Mouse (Mus musculus) liver, embryonic 14.5 days (tissue): Measurements from ENCODE around the gene Lsamp. TPM values are rescaled to one million over a fixed set of nuclear protein-coding genes. Genes with fewer than 3 reads are reported as not detected.

ENCODE experiments used
- ATAC-seq: fragments of 200-750 bp; cut with Nextera tagmentation; 2 replicates; pipeline ENCODE4 v1.8.0; 2017; ENCODE audit warnings: moderate number of reproducible peaks, mild to moderate bottlenecking, moderate library complexity; ENCODE audit not compliant: insufficient read depth
- DNase-seq, 3 experiments: peaks; one replicate each; pipeline ENCODE4 v3.0.0-alpha.2; 2012 to 2013; ENCODE audit warnings: low read depth in 3 of 3, low spot score in 3 of 3
- H3K27ac ChIP-seq: fragments of 300-500 bp; sonication (generic); 2 replicates; pipeline ENCODE4 v1.5.1; 2014; ENCODE audit warnings: moderate library complexity, mild to moderate bottlenecking, control low read depth, inconsistent platforms
- H3K27me3 ChIP-seq: fragments of 300-500 bp; sonication (generic); 2 replicates; pipeline ENCODE4 v1.6.1; 2014; ENCODE audit warnings: mild to moderate bottlenecking, low read length, moderate library complexity; ENCODE audit not compliant: control insufficient read depth, insufficient read depth
- H3K36me3 ChIP-seq: fragments of 300-500 bp; sonication (generic); replicated peaks from 2 replicates; pipeline ENCODE4 v1.6.1; 2014; ENCODE audit warnings: low read depth; ENCODE audit not compliant: control insufficient read depth, insufficient read depth
- H3K4me1 ChIP-seq, 2 experiments: fragments of 200-500 bp in 1 of 2; fragments of 300-500 bp in 1 of 2; sonication (generic) in 1 of 2; replicated peaks; 2 replicates each; pipeline ENCODE4 v1.6.1; 2012 to 2014; ENCODE audit warnings: antibody characterized with exemption in 1 of 2, inconsistent platforms in 1 of 2, low read length in 1 of 2; ENCODE audit not compliant: control insufficient read depth in 2 of 2, insufficient read depth in 2 of 2
- H3K4me2 ChIP-seq: fragments of 300-500 bp; sonication (generic); 2 replicates; pipeline ENCODE4 v1.6.1; 2014; ENCODE audit warnings: low read depth, mild to moderate bottlenecking, control low read depth, moderate library complexity
- H3K4me3 ChIP-seq, 2 experiments: fragments of 200-500 bp in 1 of 2; fragments of 300-500 bp in 1 of 2; sonication (generic) in 1 of 2; 2 replicates each; pipeline ENCODE4 v1.5.1; 2012 to 2014; ENCODE audit warnings: low read depth in 2 of 2, low read length in 2 of 2, mild to moderate bottlenecking in 2 of 2, control low read depth in 1 of 2, inconsistent platforms in 1 of 2, moderate library complexity in 1 of 2; ENCODE audit not compliant: insufficient read depth in 1 of 2
- H3K9ac ChIP-seq: fragments of 300-500 bp; sonication (generic); replicated peaks from 2 replicates; pipeline ENCODE4 v1.6.1; 2014; ENCODE audit warnings: mild to moderate bottlenecking, control low read depth, moderate library complexity
- H3K9me3 ChIP-seq: fragments of 300-500 bp; sonication (generic); 2 replicates; pipeline ENCODE4 v1.6.1; 2016; ENCODE audit warnings: low read length, mixed read lengths; ENCODE audit not compliant: control insufficient read depth
- CTCF ChIP-seq: IDR thresholded peaks from 2 replicates; pipeline ENCODE4 v1.5.1; 2016; ENCODE audit warnings: antibody characterized with exemption, low read depth, control low read depth
- EP300 ChIP-seq: IDR thresholded peaks from 2 replicates; pipeline ENCODE4 v1.6.1; 2016; ENCODE audit warnings: antibody characterized with exemption, low read depth
- WGBS: fragments of 180-500 bp; shearing (Covaris S2); extraction: QIAGEN DNeasy Blood & Tissue Kit; methylation state at CpG from one replicate; pipeline ENCODE4 v1.1.7; 2014; ENCODE audit not compliant: insufficient replicate concordance; 5-methylcytosine and 5-hydroxymethylcytosine counted together
- microRNA-seq: library from miRNA; unstranded; fragments of <30 nt; microRNA quantifications from one replicate; pipeline ENCODE4, GENCODE M21; 2016
- polyA plus RNA-seq, 2 experiments: library from polyadenylated mRNA; depleted of rRNA in 1 of 2; stranded (reverse) in 1 of 2; unstranded in 1 of 2; fragments of >200 nt; fragmentation: Nextera tagmentation in 1 of 2; extraction: Ambion mirVana in 1 of 2; gene quantifications; 2 replicates each; pipeline versions ENCODE4 v1.2.1 to v1.2.3; 2012 to 2014

The Lsamp gene
- polyA plus RNA-seq, 2 experiments: 0.03 to 0.06 TPM

DNA sequence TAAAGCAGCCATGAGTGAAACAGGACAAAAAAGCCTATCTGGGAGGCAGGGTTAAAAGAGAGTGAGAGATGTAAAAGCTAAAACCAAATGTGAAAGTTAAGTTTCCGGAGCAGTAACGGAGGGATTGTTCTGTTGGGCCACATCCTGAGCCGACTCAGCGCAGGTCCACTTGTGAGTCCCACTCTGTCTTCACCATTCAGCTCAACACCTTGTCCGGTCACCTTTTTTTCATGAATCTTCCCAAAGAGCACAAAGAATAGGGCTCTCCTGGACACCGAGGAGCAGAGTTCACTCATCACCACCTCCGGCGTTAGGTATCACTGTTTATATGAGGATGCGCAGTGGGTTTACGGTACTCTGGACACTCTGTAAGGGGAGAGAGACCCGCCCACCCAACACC is 2196.3 kb downstream of the Lsamp start:
- no peak for ATAC-seq
- 81% methylated on average over 11 of the region's 11 CpGs for WGBS

DNA sequence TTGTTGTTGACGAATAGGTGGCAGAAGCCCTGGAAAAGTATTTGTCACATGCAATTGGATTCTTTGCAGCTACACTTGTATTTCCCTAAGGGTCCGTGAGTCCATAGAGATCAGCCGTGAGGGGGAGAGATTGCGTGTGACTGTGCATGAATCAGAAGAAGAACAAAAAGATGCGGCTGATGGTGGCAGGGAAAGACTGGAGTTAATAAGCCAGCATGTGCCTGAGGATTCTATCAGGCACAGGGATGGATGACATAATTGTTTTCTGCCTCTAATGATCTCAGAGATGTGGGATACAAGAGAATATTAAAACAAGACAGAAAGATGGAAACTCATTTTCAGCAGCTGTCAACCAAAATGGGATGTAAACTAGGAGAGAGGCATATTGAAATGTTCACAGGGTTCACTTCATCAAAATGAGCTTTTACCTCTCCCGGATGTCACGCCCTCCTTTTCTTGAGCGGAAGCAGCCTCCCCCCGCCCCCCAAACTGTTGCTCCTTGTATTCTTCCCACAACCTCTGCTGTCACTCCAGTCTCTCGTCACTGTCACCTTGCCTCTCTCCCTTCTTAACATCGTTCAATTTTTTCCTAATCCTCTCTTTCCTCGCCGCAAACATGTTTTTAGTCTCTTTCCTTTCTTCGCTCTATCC is 2205.4 kb downstream of the Lsamp start:
- no peak overlapping the region for H3K9ac ChIP-seq

More for the DNA sequence above, 2196.3 kb downstream of the Lsamp start:
- TF ChIP-seq EP300 (no peak), CTCF (no peak)
- no peak for DNase-seq
- no peaks in the 10 kb centered on the region for H3K36me3 ChIP-seq
- H3K4me2 ChIP-seq: no peak overlapping the region
- H3K4me1 ChIP-seq: no peaks in the 10 kb centered on the region
- no peak overlapping the region for H3K4me3 ChIP-seq
- H3K27ac ChIP-seq: no peak overlapping the region
- no peaks in the 10 kb centered on the region for H3K27me3 ChIP-seq
- H3K9me3 ChIP-seq: no peaks in the 10 kb centered on the region
- no peak overlapping the region for H3K9ac ChIP-seq

DNA sequence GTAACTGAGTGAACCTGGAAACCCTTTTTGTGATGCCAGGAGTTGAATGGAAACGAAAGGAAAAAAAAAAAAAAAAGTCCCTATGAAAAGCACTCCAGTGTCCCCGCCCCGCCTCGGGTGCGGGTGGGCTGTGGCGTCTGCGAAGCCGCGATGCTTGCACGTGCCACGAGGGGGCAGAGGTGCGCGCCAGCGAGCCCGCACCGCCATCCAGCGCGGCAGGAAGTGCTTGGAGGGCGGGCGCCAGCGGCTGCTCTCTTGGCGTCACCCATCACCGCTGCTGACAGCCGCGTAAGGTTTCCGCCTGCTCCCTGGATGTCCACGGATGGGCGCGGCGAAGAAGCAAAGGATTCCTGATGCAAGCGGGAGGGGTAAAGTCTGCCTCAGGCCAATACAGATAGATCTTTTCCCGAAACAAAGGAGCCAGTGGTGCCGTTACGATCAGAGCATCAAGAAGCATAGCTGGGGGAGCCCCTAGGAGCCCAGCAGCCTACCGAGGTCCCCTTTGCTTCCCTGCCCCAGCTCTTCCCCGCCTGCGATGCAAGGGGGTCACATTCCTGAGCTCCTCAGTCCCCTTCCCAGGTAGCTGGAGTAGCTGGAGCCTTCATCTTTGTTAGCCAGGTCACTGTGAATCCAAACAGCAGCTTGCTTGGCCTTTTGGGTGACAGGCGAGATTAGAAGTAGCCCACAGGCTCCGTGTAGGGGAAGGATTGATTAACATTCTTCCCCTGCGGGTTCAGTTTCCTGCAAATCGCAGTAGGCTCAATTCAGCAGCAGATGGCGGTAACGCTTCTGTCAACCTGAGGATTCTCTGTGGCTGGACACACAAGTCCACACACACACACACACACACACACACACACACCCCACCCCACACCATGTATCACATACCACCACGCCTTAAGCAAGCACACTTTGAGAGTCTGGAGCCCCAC is 2206.2 kb downstream of the Lsamp start:
- ATAC-seq (peak; percentile 72), DNase-seq (peak in 2 of 3 experiments; percentile 10 to 12)
- 2% methylated on average over 44 of the region's 44 CpGs for WGBS
- Histone ChIP-seq H3K9ac (no peak overlapping the region), H3K27ac (no peak overlapping the region), H3K4me2 (peak overlapping the region; percentile 63), H3K27me3 (no peaks in the 10 kb centered on the region), H3K4me1 (no peaks in the 10 kb centered on the region), H3K4me3 (peak overlapping the region; percentile 38 to 39), H3K36me3 (no peaks in the 10 kb centered on the region), H3K9me3 (no peaks in the 10 kb centered on the region)
- TF ChIP-seq CTCF (peak; percentile 67), EP300 (no peak)

More for the DNA sequence above, 2205.4 kb downstream of the Lsamp start:
- TF ChIP-seq CTCF (no peak), EP300 (no peak)
- DNase-seq (no peak), ATAC-seq (no peak)
- Histone ChIP-seq H3K27ac (no peak overlapping the region), H3K4me2 (peak overlapping the region; percentile 63), H3K27me3 (no peaks in the 10 kb centered on the region), H3K9me3 (no peaks in the 10 kb centered on the region), H3K4me3 (peak overlapping the region; percentile 25 to 38; a peak in 3 of 4 replicates), H3K36me3 (no peaks in the 10 kb centered on the region), H3K4me1 (no peaks in the 10 kb centered on the region)
- WGBS: 34% methylated on average over 14 of the region's 14 CpGs

Small RNA genes within 50 kb of the gene (microRNA-seq; reads per million reads assigned to microRNA genes)
- not detected for gene Gm27887
- gene Gm47276: not detected
